Mouse (Mus musculus): ENCODE results near the gene Sh3bp5l. TPM values are rescaled to one million over a fixed set of nuclear protein-coding genes. Genes with fewer than 3 reads are reported as not detected.

Sh3bp5l gene
- polyA plus RNA-seq, 1 experiment: 30.8 TPM

DNA sequence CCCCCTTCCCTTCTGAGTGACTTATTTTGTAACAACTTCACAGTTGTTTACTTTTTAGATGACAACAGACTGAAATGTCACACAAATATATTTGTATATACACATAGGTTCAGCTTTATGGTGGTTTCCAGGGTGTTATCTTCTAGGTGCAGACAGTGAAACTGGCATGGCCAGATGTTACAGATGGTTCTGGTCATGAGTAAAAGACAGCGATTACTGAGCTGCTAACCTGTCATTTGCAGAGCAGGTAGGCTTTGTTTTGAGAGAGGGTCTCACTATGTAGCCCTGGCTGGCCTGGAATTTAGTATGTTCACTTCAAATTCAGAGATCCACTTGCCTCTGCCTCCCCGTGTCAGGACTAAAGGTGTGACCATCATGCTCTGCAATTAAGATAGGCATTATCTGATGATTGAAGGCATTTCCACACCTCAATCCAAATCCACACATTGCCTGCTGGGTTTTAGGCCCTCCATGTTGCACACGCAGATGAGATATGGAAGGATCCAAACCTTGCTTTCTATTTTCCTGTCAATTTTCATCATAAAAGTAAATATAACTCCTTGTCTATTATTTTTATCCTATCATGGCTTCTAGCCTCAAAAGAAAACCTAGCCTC is 5.8 kb upstream of the Sh3bp5l start:
- H3K27me3 ChIP-seq (ENCODE audit: control insufficient read depth, insufficient read depth, insufficient read length): no peaks in the 10 kb centered on the region
- peaks cover 37% of the 10 kb centered on the region for H3K79me3 ChIP-seq (ENCODE audit: low read depth)
- H3ac ChIP-seq (ENCODE audit: control insufficient read depth, insufficient read length, low read depth): no peak overlapping the region
- H3K4me3 ChIP-seq (ENCODE audit: insufficient read depth, poor library complexity, severe bottlenecking): no peak overlapping the region
- peaks cover 60% of the 10 kb centered on the region for H3K79me2 ChIP-seq (ENCODE audit: control insufficient read depth, insufficient read depth)
- H3K36me3 ChIP-seq (ENCODE audit: control insufficient read depth, insufficient read depth): peaks cover 21% of the 10 kb centered on the region
- TF ChIP-seq CTCF (IDR thresholded peaks at IDR 0.05; ENCODE audit: control insufficient read depth, insufficient read depth, insufficient read length) (no peak), CEBPB (IDR thresholded peaks at IDR 0.05; ENCODE audit: low read depth) (no peak), FOSL1 (IDR thresholded peaks at IDR 0.05; ENCODE audit: insufficient read depth, low read length, poor library complexity, severe bottlenecking) (no peak), MYOD1 (IDR thresholded peaks at IDR 0.05; ENCODE audit: control insufficient read depth, insufficient read length, low read depth) (no peak), MAX (IDR thresholded peaks at IDR 0.05) (no peak), USF1 (IDR thresholded peaks at IDR 0.05; ENCODE audit: low read depth) (no peak), MYOG (IDR thresholded peaks at IDR 0.05; ENCODE audit: control insufficient read depth, extremely low read depth, insufficient read length) (no peak)

DNA sequence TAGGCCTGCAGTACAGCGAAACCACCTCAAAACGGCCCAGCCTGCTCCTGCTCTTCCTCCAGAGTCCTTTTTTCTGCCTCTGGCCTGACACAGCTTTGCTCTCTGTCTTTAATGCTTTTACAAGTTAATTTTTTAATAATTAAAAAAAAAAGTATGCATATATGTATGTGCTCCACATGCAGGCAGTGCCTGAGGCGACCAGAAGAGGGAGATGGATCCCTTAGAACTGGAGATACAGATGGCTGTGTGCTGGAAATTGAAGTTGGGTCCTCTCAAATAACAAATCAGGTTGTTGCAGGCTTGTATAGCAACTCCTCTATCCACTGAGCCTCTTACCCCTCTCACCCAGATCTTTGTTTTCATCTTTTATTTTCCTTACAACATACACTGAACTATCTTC is 3.7 kb upstream of the Sh3bp5l start:
- Histone ChIP-seq H3K27me3 (ENCODE audit: control insufficient read depth, insufficient read depth, insufficient read length) (no peaks in the 10 kb centered on the region), H3K79me2 (ENCODE audit: control insufficient read depth, insufficient read depth) (peaks cover 61% of the 10 kb centered on the region), H3K4me3 (ENCODE audit: insufficient read depth, poor library complexity, severe bottlenecking) (no peak overlapping the region), H3K79me3 (ENCODE audit: low read depth) (peaks cover 42% of the 10 kb centered on the region), H3ac (ENCODE audit: control insufficient read depth, insufficient read length, low read depth) (no peak overlapping the region), H3K36me3 (ENCODE audit: control insufficient read depth, insufficient read depth) (peaks cover 16% of the 10 kb centered on the region)
- TF ChIP-seq USF1 (IDR thresholded peaks at IDR 0.05; ENCODE audit: low read depth): no peak
- TF ChIP-seq MYOD1 (IDR thresholded peaks at IDR 0.05; ENCODE audit: control insufficient read depth, insufficient read length, low read depth): no peak
- no peak for TF ChIP-seq MYOG (IDR thresholded peaks at IDR 0.05; ENCODE audit: control insufficient read depth, extremely low read depth, insufficient read length)
- no peak for TF ChIP-seq FOSL1 (IDR thresholded peaks at IDR 0.05; ENCODE audit: insufficient read depth, low read length, poor library complexity, severe bottlenecking)
- TF ChIP-seq CEBPB (IDR thresholded peaks at IDR 0.05; ENCODE audit: low read depth): no peak
- TF ChIP-seq MAX (IDR thresholded peaks at IDR 0.05): no peak
- no peak for TF ChIP-seq CTCF (IDR thresholded peaks at IDR 0.05; ENCODE audit: control insufficient read depth, insufficient read depth, insufficient read length)

DNA sequence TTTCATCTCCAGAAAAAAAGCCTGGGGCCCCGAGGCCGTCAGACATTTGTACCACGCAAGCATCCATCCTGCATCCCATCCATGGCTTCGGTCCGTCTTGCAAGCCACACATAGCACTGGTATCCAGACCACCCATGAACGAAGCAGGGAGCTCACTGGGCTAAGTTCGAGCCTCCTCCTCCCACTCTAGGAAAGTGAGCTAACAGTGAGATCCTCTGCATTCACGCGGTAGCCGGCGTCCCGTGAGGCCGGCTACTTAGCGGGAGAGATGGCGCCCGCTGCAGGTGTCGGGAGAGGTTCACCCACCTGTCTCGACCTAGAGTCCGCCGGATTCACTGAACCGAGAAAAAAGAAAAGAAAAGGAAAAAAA is 633 bp upstream of the Sh3bp5l start:
- peaks cover 29% of the 10 kb centered on the region for H3K36me3 ChIP-seq (ENCODE audit: control insufficient read depth, insufficient read depth)
- H3ac ChIP-seq (ENCODE audit: control insufficient read depth, insufficient read length, low read depth): peak overlapping the region; percentile 92
- peaks cover 78% of the 10 kb centered on the region for H3K79me2 ChIP-seq (ENCODE audit: control insufficient read depth, insufficient read depth)
- no peaks in the 10 kb centered on the region for H3K27me3 ChIP-seq (ENCODE audit: control insufficient read depth, insufficient read depth, insufficient read length)
- peaks cover 54% of the 10 kb centered on the region for H3K79me3 ChIP-seq (ENCODE audit: low read depth)
- H3K4me3 ChIP-seq (ENCODE audit: insufficient read depth, poor library complexity, severe bottlenecking): peak overlapping the region; percentile 93
- TF ChIP-seq MYOG (IDR thresholded peaks at IDR 0.05; ENCODE audit: control insufficient read depth, extremely low read depth, insufficient read length) (no peak), MYOD1 (IDR thresholded peaks at IDR 0.05; ENCODE audit: control insufficient read depth, insufficient read length, low read depth) (no peak), USF1 (IDR thresholded peaks at IDR 0.05; ENCODE audit: low read depth) (no peak), CEBPB (IDR thresholded peaks at IDR 0.05; ENCODE audit: low read depth) (no peak), FOSL1 (IDR thresholded peaks at IDR 0.05; ENCODE audit: insufficient read depth, low read length, poor library complexity, severe bottlenecking) (no peak), MAX (IDR thresholded peaks at IDR 0.05) (no peak)

DNA sequence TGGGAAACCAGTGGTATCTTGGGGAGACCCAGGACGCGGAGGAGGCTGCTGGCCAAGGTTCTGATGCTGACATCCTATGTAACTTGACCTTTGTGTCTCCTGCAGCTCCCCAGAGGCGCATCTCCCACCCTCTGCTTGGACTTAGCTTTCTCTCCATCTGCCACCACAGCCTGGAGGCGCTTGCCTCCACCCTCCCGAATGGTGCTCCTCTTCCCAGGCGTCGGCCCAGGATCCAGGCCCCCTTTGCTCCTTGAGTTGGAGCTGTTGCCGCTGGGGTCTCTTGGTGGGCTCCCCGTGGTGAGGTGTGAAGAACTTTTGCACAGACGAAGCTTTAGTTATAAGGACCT is 598 bp downstream of the Sh3bp5l start:
- TF ChIP-seq CTCF (IDR thresholded peaks at IDR 0.05; ENCODE audit: control insufficient read depth, insufficient read depth, insufficient read length) (no peak), MYOD1 (IDR thresholded peaks at IDR 0.05; ENCODE audit: control insufficient read depth, insufficient read length, low read depth) (no peak), MYOG (IDR thresholded peaks at IDR 0.05; ENCODE audit: control insufficient read depth, extremely low read depth, insufficient read length) (no peak), FOSL1 (IDR thresholded peaks at IDR 0.05; ENCODE audit: insufficient read depth, low read length, poor library complexity, severe bottlenecking) (no peak), USF1 (IDR thresholded peaks at IDR 0.05; ENCODE audit: low read depth) (no peak), CEBPB (IDR thresholded peaks at IDR 0.05; ENCODE audit: low read depth) (no peak), MAX (IDR thresholded peaks at IDR 0.05) (no peak)
- no peaks in the 10 kb centered on the region for H3K27me3 ChIP-seq (ENCODE audit: control insufficient read depth, insufficient read depth, insufficient read length)
- peaks cover 58% of the 10 kb centered on the region for H3K79me3 ChIP-seq (ENCODE audit: low read depth)
- H3K4me3 ChIP-seq (ENCODE audit: insufficient read depth, poor library complexity, severe bottlenecking): peak overlapping the region; percentile 93
- H3K79me2 ChIP-seq (ENCODE audit: control insufficient read depth, insufficient read depth): peaks cover 88% of the 10 kb centered on the region
- H3K36me3 ChIP-seq (ENCODE audit: control insufficient read depth, insufficient read depth): peaks cover 32% of the 10 kb centered on the region
- H3ac ChIP-seq (ENCODE audit: control insufficient read depth, insufficient read length, low read depth): peak overlapping the region; percentile 80

DNA sequence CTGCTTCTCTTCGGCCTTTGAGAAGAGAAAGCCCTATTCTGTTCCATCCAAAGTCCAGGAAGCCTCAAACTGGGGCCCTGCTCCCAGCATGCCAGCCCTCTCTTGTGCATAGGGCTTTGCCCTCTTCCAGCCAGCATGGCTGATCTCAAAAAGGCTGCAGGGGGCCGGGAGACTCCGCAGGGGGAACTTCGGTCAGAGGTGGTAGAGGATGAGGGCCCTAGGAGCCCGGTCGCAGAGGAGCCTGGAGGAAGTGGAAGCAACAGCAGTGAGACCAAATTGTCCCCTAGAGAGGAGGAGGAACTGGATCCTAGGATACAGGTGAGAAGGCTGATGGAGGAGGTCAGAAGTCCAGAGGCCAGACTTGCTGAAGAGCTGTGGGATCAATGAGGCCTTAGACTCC is 1.0 kb downstream of the Sh3bp5l start:
- Histone ChIP-seq H3K79me2 (ENCODE audit: control insufficient read depth, insufficient read depth) (peaks cover 91% of the 10 kb centered on the region), H3ac (ENCODE audit: control insufficient read depth, insufficient read length, low read depth) (peak overlapping the region; percentile 80), H3K27me3 (ENCODE audit: control insufficient read depth, insufficient read depth, insufficient read length) (no peaks in the 10 kb centered on the region), H3K36me3 (ENCODE audit: control insufficient read depth, insufficient read depth) (peaks cover 31% of the 10 kb centered on the region), H3K79me3 (ENCODE audit: low read depth) (peaks cover 61% of the 10 kb centered on the region), H3K4me3 (ENCODE audit: insufficient read depth, poor library complexity, severe bottlenecking) (peak overlapping the region; percentile 93)
- no peak for TF ChIP-seq USF1 (IDR thresholded peaks at IDR 0.05; ENCODE audit: low read depth)
- no peak for TF ChIP-seq CEBPB (IDR thresholded peaks at IDR 0.05; ENCODE audit: low read depth)
- no peak for TF ChIP-seq CTCF (IDR thresholded peaks at IDR 0.05; ENCODE audit: control insufficient read depth, insufficient read depth, insufficient read length)
- TF ChIP-seq FOSL1 (IDR thresholded peaks at IDR 0.05; ENCODE audit: insufficient read depth, low read length, poor library complexity, severe bottlenecking): no peak
- no peak for TF ChIP-seq MYOG (IDR thresholded peaks at IDR 0.05; ENCODE audit: control insufficient read depth, extremely low read depth, insufficient read length)
- no peak for TF ChIP-seq MYOD1 (IDR thresholded peaks at IDR 0.05; ENCODE audit: control insufficient read depth, insufficient read length, low read depth)
- no peak for TF ChIP-seq MAX (IDR thresholded peaks at IDR 0.05)

Data from C2C12 (cell line).